Comparison of ENCODE assay signal across 22 mouse cellular contexts in the genomic region with DNA sequence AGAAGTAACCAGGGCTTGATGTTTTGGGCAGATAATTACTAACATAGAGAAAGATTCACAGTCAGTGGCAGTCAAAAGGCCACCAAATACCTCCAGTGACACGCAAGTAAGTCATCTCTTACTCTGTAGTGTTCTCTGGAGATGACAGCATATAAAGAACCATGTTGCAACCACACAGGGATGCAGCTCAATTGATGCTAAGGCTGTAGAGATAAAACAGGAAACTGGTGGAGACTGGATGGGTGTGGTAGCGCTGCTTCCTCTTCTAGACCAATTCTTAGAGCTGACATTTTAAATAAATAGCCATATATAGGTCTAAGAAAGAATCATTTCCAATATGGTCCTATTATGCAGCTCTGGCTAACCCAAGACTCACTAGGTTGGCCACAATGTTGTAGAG. TPM values are rescaled to one million over a fixed set of nuclear protein-coding genes. Genes with fewer than 3 reads are reported as not detected.
DNase-seq lines count a peak whose midpoint lies in the region; ATAC-seq lines count a peak whose summit lies in the region.
"Had no signal": no experiment of that assay in that cellular context is flagged by ENCODE, and none has a peak within 500 bp of the region (broad histone marks: within the 10 kb centered on the region; RNA-seq: fewer than 3 reads in every experiment).

No protein-coding gene starts in this region.

- peak; percentile 6 for DNase-seq in CD4-positive helper T cell, adult 2 months (ENCODE audit: low read depth, low spot score)
- peak; percentile 6 for DNase-seq in naive thymus-derived CD4-positive, alpha-beta T cell, adult 2 months (ENCODE audit: low read depth)
- no peak for DNase-seq in adrenal gland, adult 18-20 months (ENCODE audit: low spot score in 2 of 2)
- no peak for DNase-seq in kidney, postnatal 25 days
- no peak for DNase-seq in heart, postnatal 36 days
- DNase-seq: adrenal gland, adult 8-10 months; adrenal gland, postnatal 36 days; cerebellum, adult 18-20 months; cerebellum, adult 9-10 months; cerebellum, postnatal 14 days; embryo, embryonic 11 days; forebrain, postnatal 0 days; gastrocnemius, adult 2 months; gastrocnemius, postnatal 14 days; heart, adult 18-20 months; heart, postnatal 14 days; kidney, adult 11 months had no signal

- peak; percentile 56; the same call in 1 of the 2 replicates for ATAC-seq in common myeloid progenitor, adult 5-6 weeks (replicated peaks; ENCODE audit: low read depth, poor library complexity, severe bottlenecking)
- peak; percentile 100 for ATAC-seq in megakaryocyte, adult 5-6 weeks (ENCODE audit: poor library complexity, severe bottlenecking)
- ATAC-seq: forebrain, embryonic 13.5 days; forebrain, postnatal 0 days; intestine, embryonic 15.5 days had no signal

- intact Hi-C loops in heart, postnatal 36 days (cut with DNase I) = no loop called here

RNA-seq across cellular contexts. Expression of a gene that starts 54.1 kb away (rescaled TPM):
- 0.96 and 1.4 TPM in 2 replicates for total RNA-seq in common myeloid progenitor, adult 5-6 weeks (2017)
- 12.7 and 13.0 TPM in 2 replicates for total RNA-seq in megakaryocyte, adult 5-6 weeks (2015)
- total RNA-seq in megakaryocyte, adult 5-6 weeks (2017) = 9.8 and 12.4 TPM in 2 replicates
- total RNA-seq in adrenal gland, adult 18-20 months (2021) = 1 to 10 TPM; 2.8 to 3.3 TPM
- total RNA-seq in heart, postnatal 36 days (2021) = 1 to 10 TPM; 5.2 to 6.4 TPM
- total RNA-seq: MEL had no signal

Comparison
In these comparisons a context has a peak if more than half of its experiments do, and no peak if none do; other contexts are left out.
1. DNase-seq: peak in CD4-positive helper T cell, adult 2 months (single experiment) and naive thymus-derived CD4-positive, alpha-beta T cell, adult 2 months (single experiment); none in adrenal gland, adult 18-20 months (0 of 2), kidney, postnatal 25 days (0 of 2) and heart, postnatal 36 days (0 of 2).